Mouse (Mus musculus) liver, embryonic 15.5 days (tissue): ENCODE measurements around the gene Nek6. TPM values are rescaled to one million over a fixed set of nuclear protein-coding genes. Genes with fewer than 3 reads are reported as not detected.
A peak's percentile ranks its signal among the peaks of the same experiment; 100 is the strongest.

ENCODE experiments used
- ATAC-seq: fragments of 200-750 bp; cut with Nextera tagmentation; 2 replicates; pipeline ENCODE4 v1.8.0; 2017; ENCODE audit warnings: moderate number of reproducible peaks, mild to moderate bottlenecking, moderate library complexity; ENCODE audit not compliant: insufficient read depth
- H3K27ac ChIP-seq: fragments of 300-500 bp; sonication (generic); replicated peaks from 2 replicates; pipeline ENCODE4 v1.5.1; 2015; ENCODE audit warnings: mild to moderate bottlenecking, inconsistent platforms
- H3K27me3 ChIP-seq: fragments of 300-500 bp; sonication (generic); 2 replicates; pipeline ENCODE4 v1.6.1; 2015; ENCODE audit warnings: mild to moderate bottlenecking, inconsistent platforms
- H3K36me3 ChIP-seq: fragments of 300-500 bp; sonication (generic); replicated peaks from 2 replicates; pipeline ENCODE4 v1.6.1; 2015; ENCODE audit warnings: moderate library complexity, mild to moderate bottlenecking, inconsistent platforms
- H3K4me1 ChIP-seq: fragments of 300-500 bp; sonication (generic); replicated peaks from 2 replicates; pipeline ENCODE4 v1.6.1; 2015; ENCODE audit warnings: inconsistent platforms
- H3K4me2 ChIP-seq: fragments of 300-500 bp; sonication (generic); 2 replicates; pipeline ENCODE4 v1.6.1; 2015; ENCODE audit warnings: moderate library complexity, mild to moderate bottlenecking, inconsistent platforms
- H3K4me3 ChIP-seq: fragments of 300-500 bp; sonication (generic); replicated peaks from 2 replicates; pipeline ENCODE4 v1.5.1; 2015; ENCODE audit warnings: mild to moderate bottlenecking, inconsistent platforms
- H3K9ac ChIP-seq: fragments of 300-500 bp; sonication (generic); 2 replicates; pipeline ENCODE4 v1.6.1; 2015; ENCODE audit warnings: moderate library complexity, mild to moderate bottlenecking, inconsistent platforms
- H3K9me3 ChIP-seq: fragments of 300-500 bp; sonication (generic); replicated peaks from 2 replicates; pipeline ENCODE4 v1.6.1; 2016; ENCODE audit warnings: inconsistent platforms
- WGBS: fragments of 180-500 bp; shearing (Covaris S2); methylation state at CpG from one replicate; pipeline ENCODE4 v1.1.7; 2015; ENCODE audit warnings: mixed read lengths; ENCODE audit not compliant: insufficient replicate concordance; 5-methylcytosine and 5-hydroxymethylcytosine counted together
- polyA plus RNA-seq: library from polyadenylated mRNA; unstranded; fragments of >200 nt; fragmentation: Nextera tagmentation; extraction: Ambion mirVana; gene quantifications from 2 replicates; pipeline ENCODE4 v1.2.1, GENCODE M21; 2015

The Nek6 gene
- polyA plus RNA-seq, 1 experiment from 2014 or later, result 36.2 TPM

DNA sequence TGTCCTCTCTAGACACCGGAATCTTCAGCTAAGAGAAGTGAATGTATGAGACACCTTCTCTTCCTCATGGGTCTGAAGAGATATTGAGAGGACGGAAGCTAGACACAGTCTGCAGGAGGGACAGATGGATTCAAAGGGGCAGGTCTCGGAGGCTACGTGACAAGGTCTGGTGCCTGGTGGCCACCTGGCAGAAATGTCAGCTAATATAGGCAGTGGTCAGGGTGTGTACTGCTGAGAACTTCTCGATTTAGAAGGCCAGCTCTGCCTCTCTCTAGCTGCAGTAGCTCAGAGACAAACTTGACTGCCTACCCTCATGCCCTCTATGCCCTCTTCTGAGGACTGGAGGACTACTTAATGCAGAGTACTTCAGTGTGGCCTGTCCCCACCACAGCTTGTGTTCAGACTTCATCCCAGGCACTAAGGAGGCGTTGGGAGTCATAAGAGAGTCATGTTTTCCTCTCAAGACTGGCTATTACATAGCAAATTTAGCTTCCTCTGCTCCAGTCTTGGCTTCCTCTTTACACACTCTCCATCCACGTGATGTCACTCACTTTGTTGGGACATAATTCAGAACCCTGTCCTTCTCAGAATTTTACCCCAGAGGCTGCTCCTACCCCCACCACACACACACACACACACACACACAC, 28.3 kb upstream of the Nek6 start:
- Histone ChIP-seq H3K36me3 (no peaks in the 10 kb centered on the region), H3K9ac (no peak overlapping the region), H3K4me1 (peaks cover 39% of the 10 kb centered on the region), H3K4me3 (no peak overlapping the region), H3K4me2 (no peak overlapping the region), H3K27ac (peak overlapping the region; percentile 75), H3K27me3 (no peaks in the 10 kb centered on the region), H3K9me3 (no peaks in the 10 kb centered on the region)
- no peak for ATAC-seq
- WGBS, result 56% methylated on average over 7 of the region's 7 CpGs

DNA sequence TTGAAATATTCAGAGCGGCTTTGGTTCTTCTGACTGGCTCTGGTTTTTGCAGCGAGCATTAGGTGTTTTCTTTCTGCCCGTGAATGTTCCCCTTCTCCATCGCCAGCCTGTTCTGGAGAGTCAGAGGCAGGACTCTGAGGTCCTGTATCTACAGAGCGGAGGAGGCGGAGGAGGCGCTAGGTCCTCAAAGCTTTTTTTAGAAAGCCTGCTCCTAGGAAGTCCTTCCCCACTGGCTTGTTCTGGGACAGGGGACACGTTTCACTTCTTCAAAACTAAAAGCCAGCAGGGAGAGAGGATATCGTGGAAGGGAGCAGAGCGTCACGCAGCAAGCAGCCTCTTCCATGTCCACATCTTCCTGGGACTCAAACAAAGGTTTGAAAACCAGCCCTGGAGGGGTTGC, 26.9 kb upstream of the Nek6 start:
- Histone ChIP-seq H3K27me3 (no peaks in the 10 kb centered on the region), H3K4me2 (no peak overlapping the region), H3K36me3 (no peaks in the 10 kb centered on the region), H3K9ac (no peak overlapping the region), H3K4me1 (peaks cover 39% of the 10 kb centered on the region), H3K9me3 (no peaks in the 10 kb centered on the region), H3K4me3 (no peak overlapping the region), H3K27ac (peak overlapping the region; percentile 74)
- ATAC-seq, result no peak
- 56% methylated on average over 11 of the region's 11 CpGs for WGBS

DNA sequence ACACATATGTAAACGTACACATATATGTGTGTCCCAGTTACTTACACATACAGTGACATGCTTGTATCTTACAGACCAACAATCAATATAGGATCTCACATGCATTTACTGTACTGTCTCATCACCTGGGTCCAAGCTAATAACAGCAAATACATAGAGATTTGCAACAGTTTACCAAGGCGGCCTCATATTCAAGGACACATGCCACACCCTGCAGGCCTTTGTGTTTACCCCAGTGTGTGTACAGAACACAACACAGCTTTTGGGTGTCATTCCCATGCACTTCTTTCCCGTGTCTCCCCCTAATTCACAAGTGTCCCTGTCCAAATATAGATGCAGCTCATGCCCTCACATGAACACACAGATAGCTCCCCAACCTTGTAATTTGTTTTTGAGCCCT, 26.0 kb upstream of the Nek6 start:
- peak overlapping the region; percentile 74 for H3K27ac ChIP-seq
- H3K9me3 ChIP-seq, result no peaks in the 10 kb centered on the region
- 0 out of 2 replicates have a peak, but pooled peaks have one; percentile 13 for ATAC-seq
- H3K4me2 ChIP-seq, result peak overlapping the region; percentile 20; the same call in 1 of the 2 replicates
- H3K9ac ChIP-seq, result no peak overlapping the region
- peaks cover 36% of the 10 kb centered on the region for H3K4me1 ChIP-seq
- 54% methylated on average over 3 of the region's 3 CpGs for WGBS
- H3K27me3 ChIP-seq, result no peaks in the 10 kb centered on the region
- H3K4me3 ChIP-seq, result no peak overlapping the region
- H3K36me3 ChIP-seq, result no peaks in the 10 kb centered on the region

DNA sequence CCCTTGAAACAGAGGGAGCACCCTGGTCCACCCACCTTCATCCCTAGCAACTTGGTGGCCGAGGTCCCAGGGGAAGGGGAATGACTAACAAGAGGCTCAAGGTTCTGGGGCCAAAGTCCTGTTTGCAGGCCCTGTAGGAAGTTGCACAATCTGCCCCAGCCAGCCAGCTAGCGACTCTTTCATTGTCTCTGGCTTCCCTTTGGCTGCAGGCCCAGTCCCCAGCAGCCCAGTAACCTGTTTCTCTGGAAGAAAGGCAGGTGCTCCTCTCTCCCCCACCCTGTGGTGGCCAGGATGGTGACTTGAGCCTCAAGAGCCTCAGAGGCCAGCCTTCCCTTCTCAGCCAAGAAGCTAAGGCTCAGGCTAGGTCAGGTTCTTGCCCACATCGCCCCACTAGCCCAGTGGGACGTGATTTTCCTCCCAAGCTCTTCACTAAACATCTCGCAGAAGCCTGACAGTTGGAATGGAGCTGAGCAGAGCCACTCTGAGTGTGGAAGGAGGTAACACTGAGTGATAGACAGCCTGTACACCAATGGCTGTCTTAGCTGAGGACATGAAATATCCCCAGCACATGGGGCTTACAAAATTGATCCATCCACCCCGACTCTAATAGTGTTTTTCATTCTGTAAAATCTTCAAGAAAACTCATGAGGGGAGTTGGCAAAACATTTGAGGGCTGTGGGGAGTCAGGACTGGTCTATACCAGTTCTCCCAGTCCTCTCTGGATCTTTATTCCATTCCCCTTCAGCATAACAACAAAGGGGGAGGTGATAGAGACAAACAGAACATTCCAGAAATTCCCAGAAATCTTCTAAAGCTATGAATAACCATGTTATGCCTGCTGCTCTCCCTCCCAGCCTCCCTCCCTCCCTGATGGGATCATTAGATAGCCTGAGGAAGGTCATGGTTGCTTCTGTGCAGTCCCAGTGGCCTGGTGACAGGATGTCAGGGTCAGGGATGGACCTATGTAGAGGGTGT, 25.2 kb upstream of the Nek6 start:
- Histone ChIP-seq H3K9me3 (no peaks in the 10 kb centered on the region), H3K9ac (no peak overlapping the region), H3K36me3 (no peaks in the 10 kb centered on the region), H3K4me2 (peak overlapping the region; percentile 20; the same call in 1 of the 2 replicates), H3K4me3 (no peak overlapping the region), H3K4me1 (peaks cover 36% of the 10 kb centered on the region), H3K27me3 (no peaks in the 10 kb centered on the region), H3K27ac (peak overlapping the region; percentile 76)
- ATAC-seq, result peak; percentile 72
- WGBS, result 29% methylated on average over 6 of the region's 6 CpGs

DNA sequence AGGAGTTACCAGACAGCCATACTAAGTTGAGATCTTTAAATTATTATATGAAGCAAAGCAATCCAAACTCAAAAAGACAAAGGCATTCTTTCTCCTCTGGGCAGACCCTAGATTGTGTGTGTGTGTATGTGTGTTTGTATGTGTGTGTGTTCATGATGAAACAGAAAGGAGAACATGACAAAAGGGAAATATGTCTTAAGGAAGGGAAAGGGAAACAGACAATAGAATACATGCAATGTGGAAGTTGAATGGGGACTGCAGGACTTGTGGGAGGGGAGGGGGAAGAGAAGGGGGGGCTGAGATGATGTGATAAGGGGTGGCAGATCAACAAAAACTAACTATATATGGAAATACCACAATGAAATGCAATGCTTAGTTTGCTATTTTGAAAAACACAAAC, 13.8 kb upstream of the Nek6 start:
- Histone ChIP-seq H3K4me3 (no peak overlapping the region), H3K27me3 (peaks cover 14% of the 10 kb centered on the region), H3K9me3 (no peaks in the 10 kb centered on the region), H3K4me1 (0 out of 2 replicates have a peak, but pooled peaks cover 10% of the 10 kb centered on the region), H3K4me2 (no peak overlapping the region), H3K36me3 (no peaks in the 10 kb centered on the region), H3K9ac (no peak overlapping the region), H3K27ac (no peak overlapping the region)
- ATAC-seq, result no peak

DNA sequence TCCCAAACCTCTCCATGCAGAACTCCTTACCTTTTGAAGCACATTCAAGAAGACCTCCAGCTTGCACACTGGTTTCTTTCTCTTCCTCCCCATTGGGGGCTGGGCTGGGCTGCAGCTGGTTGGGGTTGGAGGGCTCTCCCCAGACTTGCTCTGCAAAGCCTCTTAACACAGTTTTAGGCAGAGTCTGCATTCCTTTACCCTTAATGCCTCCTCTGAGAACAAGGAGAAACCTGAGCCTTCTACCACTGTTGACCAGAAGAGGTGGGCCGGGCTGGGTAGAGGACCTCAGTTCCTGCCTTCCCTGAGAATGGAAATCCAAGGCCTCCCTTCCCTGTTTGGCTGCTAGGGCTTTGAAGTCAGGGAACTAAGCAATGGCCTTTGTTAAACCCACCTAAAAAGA, 9.8 kb upstream of the Nek6 start:
- no peak for ATAC-seq
- 60% methylated on average over 1 of the region's 1 CpGs for WGBS
- Histone ChIP-seq H3K27me3 (peaks cover 39% of the 10 kb centered on the region), H3K4me2 (no peak overlapping the region), H3K27ac (no peak overlapping the region), H3K4me1 (peaks cover 12% of the 10 kb centered on the region), H3K9me3 (no peaks in the 10 kb centered on the region), H3K36me3 (no peaks in the 10 kb centered on the region), H3K4me3 (no peak overlapping the region), H3K9ac (no peak overlapping the region)

DNA sequence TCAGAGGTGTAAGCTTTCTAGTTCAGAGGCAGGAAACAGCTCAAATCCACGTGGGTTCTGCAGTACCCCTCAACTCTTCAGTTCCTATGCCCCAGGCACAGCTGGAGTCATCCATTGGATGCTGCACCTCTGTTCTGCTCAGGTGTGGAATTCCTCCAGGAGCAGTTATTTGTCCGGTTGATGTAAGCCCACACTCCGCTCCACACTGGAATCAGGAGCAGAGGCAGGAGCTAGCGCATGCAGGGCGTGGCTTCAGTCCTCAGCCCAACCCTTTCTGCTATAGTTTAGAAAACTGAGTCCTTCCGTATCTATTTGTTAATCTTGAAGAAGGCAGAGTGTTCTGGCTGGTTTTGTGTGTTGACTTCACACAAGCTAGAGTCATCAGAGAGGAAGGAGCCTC, 9.3 kb upstream of the Nek6 start:
- H3K36me3 ChIP-seq, result no peaks in the 10 kb centered on the region
- no peak overlapping the region for H3K4me3 ChIP-seq
- H3K9ac ChIP-seq, result no peak overlapping the region
- no peak overlapping the region for H3K27ac ChIP-seq
- 63% methylated on average over 6 of the region's 6 CpGs for WGBS
- peaks cover 41% of the 10 kb centered on the region for H3K27me3 ChIP-seq
- no peaks in the 10 kb centered on the region for H3K9me3 ChIP-seq
- peaks cover 17% of the 10 kb centered on the region for H3K4me1 ChIP-seq
- ATAC-seq, result no peak
- H3K4me2 ChIP-seq, result no peak overlapping the region

DNA sequence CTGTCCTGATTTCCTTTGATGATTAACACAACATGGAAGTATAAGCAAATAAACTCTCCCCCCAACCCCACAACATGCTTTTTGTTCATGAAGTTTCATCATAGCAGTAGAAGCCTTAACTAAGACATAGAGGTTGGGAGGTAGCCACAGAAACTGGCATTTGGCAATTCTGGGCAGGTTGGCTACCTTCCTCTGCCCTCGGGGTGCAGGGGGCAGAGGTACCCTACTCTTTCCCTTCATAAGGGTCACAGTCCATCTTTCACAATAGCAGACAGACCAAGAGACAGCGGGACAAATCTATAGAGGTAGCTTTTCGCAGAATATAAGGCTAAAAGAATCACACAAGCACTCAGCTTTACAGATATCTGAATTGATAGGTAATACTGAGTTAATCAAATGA, 8.7 kb upstream of the Nek6 start:
- Histone ChIP-seq H3K36me3 (no peaks in the 10 kb centered on the region), H3K9me3 (no peaks in the 10 kb centered on the region), H3K9ac (no peak overlapping the region), H3K4me2 (no peak overlapping the region), H3K4me3 (no peak overlapping the region), H3K4me1 (peaks cover 20% of the 10 kb centered on the region), H3K27ac (no peak overlapping the region), H3K27me3 (peaks cover 41% of the 10 kb centered on the region)
- WGBS, result 58% methylated on average over 3 of the region's 3 CpGs
- ATAC-seq, result no peak

DNA sequence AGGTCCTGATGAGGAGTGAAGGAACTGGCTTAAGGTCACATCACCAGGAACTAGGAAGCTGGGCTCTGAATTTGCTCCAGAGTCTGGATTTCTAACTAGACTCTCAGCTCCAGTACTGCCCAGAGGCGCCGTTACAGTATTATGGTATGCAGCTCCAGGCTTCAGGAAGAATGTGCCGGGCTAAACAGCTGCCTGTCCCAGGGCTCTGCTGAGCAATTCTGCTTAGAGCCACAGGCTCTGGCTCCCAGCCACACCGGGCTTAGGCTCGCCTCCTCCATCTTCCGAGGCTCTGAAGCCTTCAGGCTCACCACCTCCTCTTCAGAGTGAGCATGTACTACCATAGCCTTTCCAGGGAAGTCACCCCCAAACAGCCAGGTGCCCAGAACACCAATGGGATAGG, 7.1 kb upstream of the Nek6 start:
- H3K36me3 ChIP-seq, result no peaks in the 10 kb centered on the region
- no peak overlapping the region for H3K4me3 ChIP-seq
- H3K9me3 ChIP-seq, result no peaks in the 10 kb centered on the region
- H3K27ac ChIP-seq, result no peak overlapping the region
- H3K27me3 ChIP-seq, result peaks cover 54% of the 10 kb centered on the region
- WGBS, result 59% methylated on average over 6 of the region's 6 CpGs
- no peak for ATAC-seq
- H3K4me2 ChIP-seq, result no peak overlapping the region
- no peak overlapping the region for H3K9ac ChIP-seq
- H3K4me1 ChIP-seq, result peaks cover 22% of the 10 kb centered on the region

DNA sequence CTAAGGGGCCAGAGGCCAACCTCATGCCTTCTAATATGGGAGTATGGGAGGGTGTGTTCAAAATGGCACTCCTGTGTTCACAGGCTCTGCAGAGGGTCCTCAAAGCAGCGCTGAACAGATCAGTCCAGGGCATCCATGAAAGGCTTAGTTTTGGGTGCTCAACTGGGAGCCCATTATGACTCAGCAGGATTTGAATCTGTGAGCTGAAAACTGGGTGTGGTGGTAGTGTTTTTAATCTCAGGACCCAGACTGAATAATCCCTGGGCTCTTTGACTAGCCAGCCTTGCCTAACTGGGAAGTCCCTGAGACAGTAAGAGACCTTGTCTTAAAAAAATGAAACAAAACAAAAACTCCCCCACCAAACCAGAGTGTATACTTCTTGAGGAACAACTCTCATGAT, 4.3 kb upstream of the Nek6 start:
- WGBS, result 78% methylated on average over 1 of the region's 1 CpGs
- peaks cover 29% of the 10 kb centered on the region for H3K4me1 ChIP-seq
- H3K27me3 ChIP-seq, result peaks cover 70% of the 10 kb centered on the region
- H3K4me2 ChIP-seq, result peak overlapping the region; percentile 6; the same call in 1 of the 2 replicates
- no peak overlapping the region for H3K4me3 ChIP-seq
- no peaks in the 10 kb centered on the region for H3K36me3 ChIP-seq
- no peak overlapping the region for H3K9ac ChIP-seq
- no peak overlapping the region for H3K27ac ChIP-seq
- no peaks in the 10 kb centered on the region for H3K9me3 ChIP-seq
- peak; percentile 24; the same call in 1 of the 2 replicates for ATAC-seq

DNA sequence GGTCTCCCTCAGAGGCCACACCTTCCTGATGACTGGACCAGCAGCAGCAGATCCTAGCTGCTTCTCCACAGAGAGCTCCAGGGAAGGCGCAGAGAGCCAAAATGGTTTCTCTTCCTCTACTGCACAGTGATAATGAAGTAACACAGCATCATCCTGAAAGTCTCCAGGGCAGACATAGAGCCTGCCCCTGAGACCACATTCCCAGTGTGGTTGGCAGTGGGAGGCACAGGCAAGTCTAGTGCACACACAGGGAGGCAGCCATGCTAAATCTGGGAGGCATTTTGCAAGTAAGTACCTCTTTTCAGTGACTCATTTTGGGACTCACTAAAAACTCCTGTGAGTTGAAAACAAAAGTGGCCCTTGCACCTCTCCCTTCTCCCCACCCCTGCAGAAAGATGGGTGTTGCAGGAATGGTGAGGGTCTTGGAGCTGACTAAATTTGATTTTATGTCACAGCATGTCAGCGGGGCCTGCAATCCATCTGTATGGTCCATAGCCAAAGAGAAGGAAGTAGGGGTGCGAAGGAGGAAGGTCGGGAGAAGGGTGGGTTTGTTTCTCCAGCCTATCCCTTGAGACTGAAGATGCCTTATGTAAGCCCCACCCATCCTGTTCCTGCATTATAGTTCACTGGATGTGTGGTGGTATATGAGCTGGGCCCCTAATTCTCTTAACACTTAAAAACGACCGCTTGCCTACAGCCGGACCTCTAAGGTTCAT, 2.3 kb upstream of the Nek6 start:
- Histone ChIP-seq H3K9me3 (no peaks in the 10 kb centered on the region), H3K27ac (no peak overlapping the region), H3K36me3 (no peaks in the 10 kb centered on the region), H3K9ac (no peak overlapping the region), H3K4me2 (no peak overlapping the region), H3K4me1 (peaks cover 43% of the 10 kb centered on the region), H3K4me3 (no peak overlapping the region), H3K27me3 (peaks cover 77% of the 10 kb centered on the region)
- WGBS, result 67% methylated on average over 7 of the region's 7 CpGs
- no peak for ATAC-seq
